Mouse (Mus musculus) liver, postnatal 0 days (tissue): ENCODE results near the gene Usp30.

ENCODE experiments used
- CTCF ChIP-seq: sonication (generic); IDR thresholded peaks from 2 replicates; pipeline ENCODE4 v1.5.1; 2016; ENCODE audit warnings: antibody characterized with exemption, low read depth
- EP300 ChIP-seq: IDR thresholded peaks from 2 replicates; pipeline ENCODE4 v1.6.1; 2016; ENCODE audit warnings: antibody characterized with exemption, low read depth, mild to moderate bottlenecking

GRCm38 (mm10) chr5:114173877-114174581, 108.8 kb downstream of the Usp30 start:
- TF ChIP-seq EP300 (no peak), CTCF (0 out of 2 replicates have a peak, but pooled peaks have one; percentile 0)
